Mouse (Mus musculus) testis, postnatal 14 days (tissue): Measurements from ENCODE around the gene Wsb1.

Source experiments
- DNase-seq: peaks from one replicate; pipeline ENCODE4 v3.0.0; 2021; ENCODE audit warnings: low spot score

Wsb1 gene

DNA sequence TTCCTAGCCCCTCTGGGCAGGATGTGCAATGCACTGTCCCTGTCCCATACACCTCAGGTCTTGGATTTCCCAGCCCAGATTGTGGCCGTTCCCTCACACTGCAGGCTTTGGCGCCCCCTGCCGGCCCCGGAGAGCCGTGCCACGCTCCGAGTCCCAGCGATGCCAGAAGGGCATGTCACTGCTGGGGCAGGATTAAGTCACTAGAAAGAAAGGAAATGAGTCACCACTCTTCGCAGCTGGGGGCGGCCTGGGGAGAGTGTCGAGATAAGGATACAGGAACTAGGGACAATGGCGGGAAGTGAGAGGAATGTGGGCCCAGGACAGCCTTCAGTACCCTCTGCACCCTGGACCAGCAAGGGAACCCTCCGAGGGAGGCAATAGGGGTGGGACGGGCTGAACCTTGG, 40.5 kb downstream of the Wsb1 start:
- DNase-seq, result peak; percentile 83

- DNase-seq, result no peak
Measured at GRCm38 (mm10) chr11:79209882-79210471, 44.5 kb downstream of the Wsb1 start.

DNA sequence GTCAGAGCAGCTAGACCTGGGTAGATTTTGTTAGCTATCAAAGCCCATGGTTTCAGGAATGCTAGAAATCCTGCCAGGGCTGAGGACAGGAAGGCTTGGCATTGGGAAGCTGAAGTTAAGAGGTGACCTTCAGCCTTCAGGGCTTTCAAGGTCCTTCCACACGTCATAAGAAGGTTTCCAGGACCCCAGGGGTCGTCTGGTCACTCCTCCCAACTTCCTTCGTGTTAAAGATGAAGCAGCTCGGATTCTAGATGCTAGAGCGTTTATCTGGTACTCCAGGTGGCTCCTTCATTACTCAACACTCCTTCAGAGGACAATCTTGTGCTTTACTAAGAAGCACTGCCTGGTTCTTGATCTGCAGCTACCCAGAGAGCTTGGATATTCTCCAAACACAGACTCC, 45.4 kb downstream of the Wsb1 start:
- no peak for DNase-seq

DNA sequence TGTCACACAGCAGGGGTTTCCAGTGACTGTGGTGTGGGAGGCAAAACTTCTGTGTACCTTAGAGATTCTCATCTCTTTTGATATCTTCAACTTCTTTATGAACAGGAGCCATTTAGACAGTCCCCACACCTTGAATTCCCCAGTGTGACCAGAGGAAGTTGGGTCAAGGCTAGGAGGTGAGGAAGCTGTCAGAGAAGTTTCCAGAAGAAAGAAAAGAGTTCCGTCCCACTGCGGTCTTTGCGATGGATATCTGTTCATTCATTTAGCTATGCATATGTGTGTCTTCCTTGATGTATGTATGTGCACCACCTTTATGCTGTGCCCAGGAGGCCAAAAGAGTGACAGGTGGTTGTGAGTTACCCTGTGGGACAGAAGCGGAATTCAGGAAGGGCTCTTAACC, 46.0 kb downstream of the Wsb1 start:
- DNase-seq, result no peak

GRCm38 (mm10) chr11:79207691-79208090, 46.8 kb downstream of the Wsb1 start:
- DNase-seq, result no peak

DNA sequence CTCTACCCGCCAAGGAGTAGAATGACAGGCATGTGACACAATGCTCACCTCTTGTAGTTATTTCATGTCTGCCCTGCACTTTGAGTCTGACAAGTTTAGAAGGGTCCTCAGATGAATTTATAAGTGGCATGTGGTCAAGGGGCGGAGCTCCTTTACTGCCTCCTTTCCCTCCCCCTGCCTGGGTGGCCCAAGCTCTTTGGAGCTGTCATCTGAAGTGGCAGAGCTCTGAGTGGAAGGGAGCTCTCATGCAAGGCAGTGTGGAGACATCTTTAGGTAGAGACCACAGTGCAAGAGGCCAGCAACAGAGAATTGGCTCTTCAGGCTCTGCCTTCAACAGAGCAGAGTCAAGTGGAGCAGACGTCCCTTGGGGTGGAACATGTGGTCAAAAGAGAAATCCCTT, 50.0 kb downstream of the Wsb1 start:
- DNase-seq, result no peak

GRCm38 (mm10) chr11:79200502-79200901, 54.0 kb downstream of the Wsb1 start:
- no peak for DNase-seq

- no peak for DNase-seq
Measured at GRCm38 (mm10) chr11:79198562-79198961, 55.9 kb downstream of the Wsb1 start.

- DNase-seq, result no peak
Measured at GRCm38 (mm10) chr11:79197846-79198235, 56.6 kb downstream of the Wsb1 start.

DNA sequence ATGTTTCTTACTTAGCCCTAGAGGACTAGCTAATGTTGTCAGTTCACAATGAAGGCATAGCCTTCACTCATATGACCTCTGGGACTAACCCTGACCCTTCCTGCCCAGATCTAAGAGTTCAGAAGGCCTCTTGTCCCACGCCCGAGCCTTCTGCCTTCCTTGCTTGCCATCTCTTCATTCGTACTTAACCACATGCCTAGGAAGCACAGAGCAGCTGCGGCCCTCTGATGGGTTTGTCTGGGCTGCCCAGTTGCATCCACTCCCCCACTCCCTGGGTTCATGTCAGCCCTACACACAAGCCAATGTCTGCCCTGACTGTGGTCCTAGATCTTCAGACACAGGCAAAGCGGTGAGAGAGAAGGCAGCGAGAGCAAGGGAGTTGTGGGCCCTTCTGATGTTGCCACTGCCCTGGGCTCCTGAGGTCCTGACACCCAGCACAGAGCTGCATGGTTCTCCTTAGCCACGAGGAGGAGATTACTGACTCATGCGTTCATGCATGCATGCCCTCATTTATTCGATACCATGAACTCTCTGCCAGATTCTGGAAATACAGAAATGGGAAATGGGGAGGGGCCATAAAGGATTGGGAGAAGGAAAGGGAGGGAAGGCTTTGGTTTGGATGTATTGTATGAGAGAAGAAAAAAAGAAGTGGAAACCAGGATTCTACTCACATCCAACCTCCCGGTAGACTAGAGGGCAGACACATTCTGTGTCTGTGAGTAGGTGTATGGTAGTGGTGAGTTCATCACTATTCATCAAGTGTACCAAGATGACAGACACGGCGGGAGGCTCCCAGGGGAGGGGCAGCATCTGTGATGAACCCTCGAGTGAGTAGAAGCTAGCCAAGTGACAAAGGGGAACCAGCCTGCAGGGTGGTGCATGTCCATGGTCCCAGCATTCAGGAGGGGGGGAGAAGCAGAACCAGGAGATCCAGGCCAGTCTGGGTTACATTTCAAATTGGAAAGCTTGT, 57.3 kb downstream of the Wsb1 start:
- DNase-seq, result no peak

GRCm38 (mm10) chr11:79196196-79196869, 58.1 kb downstream of the Wsb1 start:
- no peak for DNase-seq

DNA sequence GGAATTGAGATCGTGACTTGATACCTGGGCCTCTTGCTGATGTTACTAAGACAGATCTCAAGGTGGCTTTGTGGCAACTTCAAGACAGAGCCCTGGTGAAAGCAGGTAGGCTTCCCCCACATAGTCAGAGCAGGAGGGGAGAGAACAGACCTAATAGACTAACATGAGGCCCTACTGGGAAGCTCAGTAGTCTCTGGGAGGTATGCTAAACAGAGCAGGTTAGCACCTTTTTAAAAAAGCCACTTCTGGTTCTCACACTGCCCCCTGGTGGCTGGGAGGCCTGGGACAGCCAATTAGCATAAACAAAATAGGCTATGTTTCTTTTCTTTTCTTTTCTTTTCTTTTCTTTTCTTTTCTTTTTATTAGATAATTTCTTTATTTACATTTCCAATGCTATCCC, 62.3 kb downstream of the Wsb1 start:
- DNase-seq, result no peak

GRCm38 (mm10) chr11:79191214-79191613, 63.3 kb downstream of the Wsb1 start:
- no peak for DNase-seq

DNA sequence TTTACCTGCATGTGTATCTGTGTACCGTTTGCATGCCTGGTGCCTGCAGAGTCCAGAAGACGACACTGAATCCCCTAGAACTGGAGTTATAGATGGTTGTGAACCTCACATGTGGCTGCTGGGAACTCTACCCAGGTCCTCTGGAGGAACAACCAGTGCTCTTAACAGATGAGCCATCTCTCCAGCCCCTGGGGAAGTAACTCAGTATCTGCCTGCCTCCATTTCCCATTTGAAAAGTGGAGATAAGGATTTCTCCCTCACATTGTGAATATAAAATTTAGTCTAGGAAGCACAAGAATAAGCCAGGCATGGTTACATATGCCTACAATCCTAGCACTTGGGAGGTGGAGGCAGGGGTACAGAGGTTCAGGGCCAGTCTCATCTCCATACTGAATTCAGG, 64.2 kb downstream of the Wsb1 start:
- DNase-seq, result no peak
